Comparison of ENCODE assay signal across 1 mouse cellular context in the genomic region with DNA sequence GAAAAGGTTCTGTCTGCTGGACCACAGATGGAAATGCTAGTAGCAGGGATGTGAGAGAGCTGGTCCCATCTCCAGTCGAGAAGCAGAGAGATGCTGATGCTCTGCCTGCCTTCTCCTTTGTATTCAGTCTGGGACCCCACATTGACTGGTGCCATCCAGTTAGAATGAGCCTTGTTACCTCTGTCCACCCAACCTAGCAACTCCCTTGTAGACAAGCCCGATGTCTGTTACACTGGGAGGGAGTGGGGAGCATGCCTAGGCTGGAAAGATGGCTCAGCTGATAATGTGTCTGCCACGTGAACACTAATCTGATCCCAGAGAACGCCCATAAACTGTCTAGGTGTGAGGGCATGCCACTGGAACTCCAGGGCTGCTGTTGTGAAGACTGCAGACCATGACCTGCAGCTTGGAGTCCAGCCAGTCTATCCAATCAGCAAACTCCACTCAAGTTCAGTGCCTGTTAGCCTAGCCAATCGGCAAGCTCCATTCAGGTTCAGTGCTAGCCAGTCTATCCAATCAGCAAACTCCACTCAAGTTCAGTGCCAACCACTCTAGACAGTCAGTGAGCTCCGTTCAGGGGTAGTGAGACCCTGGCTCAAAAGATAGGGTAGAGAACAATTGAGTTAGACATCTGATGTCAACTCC.
TF ChIP-seq lines count a peak whose summit lies in the region.

No protein-coding gene starts in this region.

TF ChIP-seq in CH12.LX, 34 proteins besides CTCF, POLR2A, EP300 and RAD21 (continued from another document):
- no peak for TF ChIP-seq MAFK (IDR thresholded peaks at IDR 0.05; ENCODE audit: insufficient replicate concordance, low read length)
- TF ChIP-seq POLR2AphosphoS2 (IDR thresholded peaks at IDR 0.05; ENCODE audit: low read depth, low read length), result no peak; the same call in 1 of the 2 replicates
